Mouse (Mus musculus) ES-Bruce4 (cell line): ENCODE data around the gene Slc16a3.

ENCODE experiments used
- CTCF ChIP-seq: IDR thresholded peaks from one replicate; pipeline ENCODE4 v1.8.1; 2011; ENCODE audit warnings: low read depth, low read length
- POLR2A ChIP-seq: IDR thresholded peaks from one replicate; pipeline ENCODE4 v1.8.1; 2011; ENCODE audit warnings: low read length; ENCODE audit not compliant: insufficient read depth

GRCm38 (mm10) chr11:120901729-120902486 lies 46.4 kb upstream of the Slc16a3 start:
- no peak for TF ChIP-seq POLR2A
- no peak for TF ChIP-seq CTCF
